Mouse (Mus musculus) liver, embryonic 13.5 days (tissue): ENCODE measurements around the gene Dnah7b. TPM values are rescaled to one million over a fixed set of nuclear protein-coding genes. Genes with fewer than 3 reads are reported as not detected.
"Not testable (repeated sequence)": the region's sequence is repeated elsewhere in the genome, so short reads cannot be mapped to it uniquely, and the experiment has no call there.

Experiments
- ATAC-seq: fragments of 200-750 bp; cut with Nextera tagmentation; 2 replicates; pipeline ENCODE4 v1.8.0; 2017; ENCODE audit warnings: low read depth, mild to moderate bottlenecking, moderate number of reproducible peaks, moderate library complexity
- DNase-seq: peaks from one replicate; pipeline ENCODE4 v3.0.0; 2022
- H3K27ac ChIP-seq: fragments of 300-500 bp; sonication (generic); 2 replicates; pipeline ENCODE4 v1.5.1; 2015; ENCODE audit warnings: moderate library complexity, mild to moderate bottlenecking, inconsistent platforms
- H3K27me3 ChIP-seq: fragments of 300-500 bp; sonication (generic); 2 replicates; pipeline ENCODE4 v1.6.1; 2015; ENCODE audit warnings: mild to moderate bottlenecking, inconsistent platforms
- H3K36me3 ChIP-seq: fragments of 300-500 bp; sonication (generic); 2 replicates; pipeline ENCODE4 v1.6.1; 2015; ENCODE audit warnings: mild to moderate bottlenecking, inconsistent platforms
- H3K4me1 ChIP-seq: fragments of 300-500 bp; sonication (generic); replicated peaks from 2 replicates; pipeline ENCODE4 v1.6.1; 2015; ENCODE audit warnings: inconsistent platforms
- H3K4me2 ChIP-seq: fragments of 300-500 bp; sonication (generic); 2 replicates; pipeline ENCODE4 v1.6.1; 2015; ENCODE audit warnings: inconsistent platforms, mild to moderate bottlenecking, moderate library complexity
- H3K4me3 ChIP-seq: fragments of 300-500 bp; sonication (generic); replicated peaks from 2 replicates; pipeline ENCODE4 v1.5.1; 2015; ENCODE audit warnings: mild to moderate bottlenecking, inconsistent platforms
- H3K9ac ChIP-seq: fragments of 300-500 bp; sonication (generic); 2 replicates; pipeline ENCODE4 v1.6.1; 2015; ENCODE audit warnings: mild to moderate bottlenecking, inconsistent platforms
- H3K9me3 ChIP-seq: fragments of 300-500 bp; sonication (generic); replicated peaks from 2 replicates; pipeline ENCODE4 v1.6.1; 2016; ENCODE audit warnings: inconsistent platforms
- WGBS: fragments of 180-500 bp; shearing (Covaris S2); methylation state at CpG from one replicate; pipeline ENCODE4 v1.1.7; 2015; ENCODE audit not compliant: insufficient replicate concordance; 5-methylcytosine and 5-hydroxymethylcytosine counted together
- polyA plus RNA-seq: library from polyadenylated mRNA; unstranded; fragments of >200 nt; fragmentation: Nextera tagmentation; extraction: Ambion mirVana; gene quantifications from 2 replicates; pipeline ENCODE4 v1.2.1, GENCODE M21; 2015

The Dnah7b gene
- polyA plus RNA-seq, 1 experiment from 2014 or later, result 0.08 TPM

DNA sequence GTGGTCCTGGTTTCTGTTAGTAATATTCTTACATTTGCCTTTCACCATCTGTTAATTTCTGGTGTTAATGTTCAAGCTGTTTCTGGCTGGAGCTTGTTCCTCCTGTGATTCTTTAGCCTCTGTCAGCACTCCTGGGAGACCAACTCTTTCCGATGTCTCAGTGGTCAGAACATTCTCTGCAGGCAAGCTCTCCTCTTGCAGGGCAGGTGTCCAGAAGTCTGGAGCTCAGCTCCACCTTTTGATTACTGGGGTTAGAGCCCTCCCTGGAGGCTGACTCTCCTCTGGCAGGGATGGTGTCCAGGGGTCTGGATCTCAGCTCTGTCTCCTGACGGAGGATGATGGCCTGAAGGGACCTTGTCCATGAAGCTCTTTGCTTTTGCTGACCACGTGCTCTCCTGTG is 314.5 kb downstream of the Dnah7b start:
- DNase-seq, H3K4me1 ChIP-seq, H3K36me3 ChIP-seq, H3K9me3 ChIP-seq, H3K4me2 ChIP-seq, ATAC-seq, H3K27me3 ChIP-seq, H3K27ac ChIP-seq, H3K9ac ChIP-seq, H3K4me3 ChIP-seq: not testable (repeated sequence)
- 62% methylated on average over 3 of the region's 3 CpGs for WGBS

GRCm38 (mm10) chr1:46394681-46395297 is 328.7 kb downstream of the Dnah7b start:
- not testable (repeated sequence) for DNase-seq, H3K9me3 ChIP-seq
- WGBS, result 49% methylated on average over 3 of the region's 4 CpGs

DNA sequence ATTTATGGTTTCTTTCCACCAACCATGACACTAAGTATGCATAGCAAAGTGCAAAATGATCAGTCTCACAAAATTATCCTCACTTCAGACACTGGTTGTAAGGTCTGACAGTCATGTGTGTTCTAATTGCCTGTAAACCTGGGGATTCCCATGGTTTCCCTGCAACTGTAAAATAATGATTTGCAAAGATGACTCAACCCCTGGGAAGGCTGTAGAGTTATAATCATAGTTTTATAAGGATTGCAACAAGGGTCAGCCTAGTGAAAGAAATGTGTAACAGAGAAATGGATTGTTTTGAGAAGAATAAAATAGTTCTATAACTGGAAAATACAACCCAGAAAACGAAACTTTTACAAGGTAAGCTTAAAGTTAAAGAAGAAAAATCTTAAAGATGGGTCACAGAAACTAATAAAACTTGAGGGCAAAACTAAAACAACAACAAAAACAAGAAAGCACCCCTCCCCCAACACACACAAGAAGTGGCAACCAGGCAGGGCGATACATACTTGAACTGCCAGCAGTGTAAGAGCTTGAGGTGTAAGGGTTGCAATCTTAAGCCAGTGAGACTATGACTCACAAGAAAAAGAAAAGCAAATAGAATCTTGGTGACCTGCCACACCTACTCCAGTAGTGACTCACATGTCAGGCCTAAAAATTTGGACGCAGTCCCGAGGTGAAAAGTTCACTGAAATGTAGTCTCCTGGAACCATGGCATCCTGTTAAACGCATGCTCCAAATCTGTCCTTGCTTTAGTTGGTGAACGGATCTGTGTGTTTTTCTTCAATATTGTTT is 342.4 kb downstream of the Dnah7b start:
- Histone ChIP-seq H3K9me3 (no peaks in the 10 kb centered on the region), H3K27ac (no peak overlapping the region), H3K4me1 (no peaks in the 10 kb centered on the region), H3K4me3 (no peak overlapping the region), H3K4me2 (no peak overlapping the region), H3K27me3 (no peaks in the 10 kb centered on the region), H3K9ac (no peak overlapping the region), H3K36me3 (no peaks in the 10 kb centered on the region)
- WGBS, result 61% methylated on average over 6 of the region's 6 CpGs
- ATAC-seq, result no peak
- DNase-seq, result no peak

More at GRCm38 (mm10) chr1:46394681-46395297, 328.7 kb downstream of the Dnah7b start:
- not testable (repeated sequence) for H3K27ac ChIP-seq, H3K9ac ChIP-seq, H3K36me3 ChIP-seq, H3K4me1 ChIP-seq, H3K4me2 ChIP-seq, H3K27me3 ChIP-seq, H3K4me3 ChIP-seq, ATAC-seq

DNA sequence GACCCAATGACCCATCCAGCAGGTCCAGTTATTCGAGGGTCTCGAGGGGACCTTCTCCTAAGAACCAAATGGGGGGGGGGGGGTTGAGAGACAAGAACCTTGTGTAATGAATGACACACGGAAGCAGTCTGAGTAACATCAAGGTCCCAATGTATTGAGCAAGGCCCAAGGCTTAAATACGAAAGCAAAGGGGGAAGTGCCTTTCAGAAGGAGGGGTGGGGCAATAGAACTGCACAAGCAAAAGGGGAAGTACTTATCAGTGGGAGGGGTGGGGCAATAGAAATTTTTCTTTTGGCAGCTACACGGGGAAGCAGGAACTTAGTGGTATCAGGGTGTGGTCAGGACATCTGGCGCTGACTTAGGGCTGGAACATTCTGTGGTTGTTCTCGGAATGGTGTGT is 348.7 kb downstream of the Dnah7b start:
- 42% methylated on average over 7 of the region's 7 CpGs for WGBS
- H3K27ac ChIP-seq, H3K9ac ChIP-seq, H3K4me3 ChIP-seq, H3K36me3 ChIP-seq, ATAC-seq, H3K4me1 ChIP-seq, H3K4me2 ChIP-seq, H3K9me3 ChIP-seq, DNase-seq, H3K27me3 ChIP-seq: not testable (repeated sequence)

DNA sequence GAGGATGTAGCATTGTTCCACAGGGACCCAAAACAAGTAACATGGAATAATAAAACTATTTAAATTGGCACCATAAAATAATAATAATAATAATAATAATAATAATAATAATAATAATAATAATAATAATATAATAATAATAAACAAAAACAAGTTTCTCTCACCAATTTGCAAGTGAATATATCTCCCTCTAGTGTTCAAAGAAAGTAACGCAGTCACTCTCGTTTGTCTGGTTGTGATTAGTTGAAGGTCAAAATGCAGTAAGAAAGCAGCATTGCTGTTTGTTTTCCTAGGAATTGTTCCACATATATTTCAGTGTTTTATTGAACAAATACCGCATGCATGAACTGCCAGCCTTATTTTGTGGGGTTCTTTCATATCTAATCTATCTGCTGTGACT is 350.8 kb downstream of the Dnah7b start:
- not testable (repeated sequence) for H3K9ac ChIP-seq, H3K4me1 ChIP-seq, H3K9me3 ChIP-seq, H3K27me3 ChIP-seq, H3K4me3 ChIP-seq, H3K4me2 ChIP-seq, ATAC-seq, H3K27ac ChIP-seq, H3K36me3 ChIP-seq, DNase-seq
- 16% methylated on average over 3 of the region's 3 CpGs for WGBS

DNA sequence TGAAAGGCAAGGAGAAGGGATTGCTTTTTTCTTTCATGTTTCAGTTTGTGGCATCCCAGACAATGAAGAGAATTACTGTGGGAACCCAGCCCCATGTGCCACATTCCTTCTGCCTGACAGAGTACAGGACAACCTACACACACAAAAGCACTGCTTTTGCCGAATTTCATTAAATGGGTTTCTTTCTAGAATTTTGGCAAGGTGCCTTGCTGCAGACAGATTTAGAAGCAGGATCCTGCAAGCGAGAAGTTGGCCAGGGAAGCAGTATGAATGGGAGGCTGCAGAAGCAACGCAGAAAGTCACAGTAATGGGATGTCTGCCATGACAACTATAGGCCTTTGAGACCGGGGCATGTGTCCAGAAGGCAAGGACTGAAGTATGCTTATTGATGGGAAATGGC is 352.9 kb downstream of the Dnah7b start:
- WGBS, result 52% methylated on average over 3 of the region's 4 CpGs
- not testable (repeated sequence) for H3K4me3 ChIP-seq, H3K9me3 ChIP-seq, H3K4me2 ChIP-seq, H3K36me3 ChIP-seq, DNase-seq, H3K4me1 ChIP-seq, ATAC-seq, H3K27ac ChIP-seq, H3K9ac ChIP-seq, H3K27me3 ChIP-seq

Other genes with a start within 250 kb of the Dnah7b start
- not detected in 2 replicates for gene Gm5269, start 176.0 kb upstream of the Dnah7b start, polyA plus RNA-seq
- 90.9 and 111 TPM in 2 replicates for gene Slc40a1, start 139.8 kb upstream of the Dnah7b start, polyA plus RNA-seq